Mouse (Mus musculus) gastrocnemius, postnatal 14 days (tissue): ENCODE measurements around the gene Atp2b1. TPM values are rescaled to one million over a fixed set of nuclear protein-coding genes. Genes with fewer than 3 reads are reported as not detected.

Experiments used
- total RNA-seq, 2 experiments: library from RNA; stranded (reverse); gene quantifications; 2 replicates each; pipeline ENCODE4 v1.2.3; 2021

The Atp2b1 gene
- total RNA-seq, 2 experiments from 2014 or later, result 55.0 to 55.8 TPM

Other genes with a start within 250 kb of the Atp2b1 start
- 1 to 10 TPM; 3.2 to 4.8 TPM for gene Poc1b, start 192.6 kb downstream of the Atp2b1 start, total RNA-seq
- 1 to 10 TPM; 3.0 to 3.5 TPM for gene Galnt4, start 193.8 kb downstream of the Atp2b1 start, total RNA-seq
- not detected for gene Phxr2, start 211.9 kb downstream of the Atp2b1 start, total RNA-seq